Mouse (Mus musculus) ES-E14 (cell line): ENCODE results near the gene Ndufaf7. TPM values are rescaled to one million over a fixed set of nuclear protein-coding genes. Genes with fewer than 3 reads are reported as not detected.

Source experiments
- DNase-seq: peaks from one replicate; pipeline ENCODE4 v3.0.0-alpha.2; 2013; ENCODE audit warnings: low read depth, low spot score
- H3K27ac ChIP-seq: 2 replicates; pipeline ENCODE4 v1.5.1; 2012; ENCODE audit warnings: low read depth, mild to moderate bottlenecking, low read length, moderate library complexity, mixed read lengths; ENCODE audit not compliant: poor library complexity, insufficient read depth, severe bottlenecking
- H3K36me3 ChIP-seq: 2 replicates; pipeline ENCODE4 v1.6.1; 2012; ENCODE audit warnings: mild to moderate bottlenecking, low read length, moderate library complexity, mixed read lengths; ENCODE audit not compliant: control insufficient read depth, poor library complexity, insufficient read depth, severe bottlenecking
- H3K4me1 ChIP-seq, 2 experiments: fragments of 150-350 bp in 1 of 2; sonication (generic) in 1 of 2; 2 replicates each; pipeline ENCODE4 v1.6.1; 2012; ENCODE audit warnings: low read length in 2 of 2, mild to moderate bottlenecking in 1 of 2, mixed read lengths in 1 of 2; ENCODE audit not compliant: control insufficient read depth in 2 of 2, insufficient read depth in 2 of 2, poor library complexity in 1 of 2
- H3K4me3 ChIP-seq, 2 experiments: fragments of 150-350 bp in 1 of 2; sonication (generic) in 1 of 2; 2 replicates each; pipeline ENCODE4 v1.5.1; 2012; ENCODE audit warnings: low read length in 2 of 2, low read depth in 1 of 2, mild to moderate bottlenecking in 1 of 2, mixed read lengths in 1 of 2; ENCODE audit not compliant: insufficient read depth in 1 of 2, poor library complexity in 1 of 2, severe bottlenecking in 1 of 2
- H3K9ac ChIP-seq: 2 replicates; pipeline ENCODE4 v1.6.1; 2012; ENCODE audit warnings: low read depth, mild to moderate bottlenecking, low read length, mixed read lengths; ENCODE audit not compliant: poor library complexity, insufficient read depth, severe bottlenecking
- H3K9me3 ChIP-seq: fragments of 150-350 bp; sonication (generic); 2 replicates; pipeline ENCODE4 v1.6.1; 2012; ENCODE audit warnings: low read depth, mild to moderate bottlenecking, low read length; ENCODE audit not compliant: control insufficient read depth, insufficient read depth
- CHD2 ChIP-seq: IDR thresholded peaks from 2 replicates; pipeline ENCODE4 v1.6.1; 2014; ENCODE audit warnings: mild to moderate bottlenecking, low read depth, low read length, inconsistent platforms
- HCFC1 ChIP-seq: IDR thresholded peaks from 2 replicates; pipeline ENCODE4 v1.6.1; 2012; ENCODE audit warnings: low read length, inconsistent platforms, borderline replicate concordance; ENCODE audit not compliant: insufficient read depth
- MAFK ChIP-seq: IDR thresholded peaks from 2 replicates; pipeline ENCODE4 v1.6.1; 2014; ENCODE audit warnings: mild to moderate bottlenecking, low read depth, low read length, inconsistent platforms; ENCODE audit not compliant: insufficient read depth
- ZC3H11A ChIP-seq: IDR thresholded peaks from 2 replicates; pipeline ENCODE4 v1.6.1; 2012; ENCODE audit warnings: low read depth, mild to moderate bottlenecking, inconsistent platforms, low read length, borderline replicate concordance
- ZNF384 ChIP-seq: IDR thresholded peaks from 2 replicates; pipeline ENCODE4 v1.6.1; 2012; ENCODE audit warnings: low read depth, low read length, inconsistent platforms
- in situ Hi-C, 2 experiments: fragments of 600-800 bp; cut with MboI; formaldehyde crosslinking; loops; one replicate each; pipeline ENCODE4 v1.15.1; 2025; ENCODE audit warnings: low sequenced_read_pairs in 2 of 2, inconsistent platforms in 1 of 2; ENCODE audit not compliant: unreplicated experiment in 2 of 2
- total RNA-seq: library from RNA; depleted of rRNA; stranded (reverse); fragments of 300-350 nt; gene quantifications from 2 replicates; pipeline ENCODE4 v1.2.3, GENCODE M21; 2012

Gene Ndufaf7
- total RNA-seq, 1 experiment: 20.8 TPM

DNA sequence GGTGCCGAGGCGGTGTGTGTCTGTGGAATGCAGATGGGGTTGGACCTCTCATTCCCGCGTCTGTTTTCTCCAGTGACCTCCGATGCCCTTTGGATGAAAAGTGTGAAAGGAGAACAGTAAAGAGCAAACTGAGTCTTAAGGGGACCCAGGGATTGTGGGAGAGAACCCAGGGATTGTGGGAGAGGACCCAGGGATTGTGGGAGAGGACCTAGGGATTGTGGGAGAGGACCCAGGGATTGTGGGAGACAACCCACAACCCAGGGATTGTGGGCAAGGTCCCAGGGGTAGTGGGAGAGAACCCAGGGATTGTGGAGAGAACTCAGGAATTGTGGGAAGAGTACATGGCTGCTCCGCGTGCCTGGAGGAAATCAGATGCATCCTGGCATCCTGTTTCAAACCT lies 41.9 kb upstream of the Ndufaf7 start:
- H3K27ac ChIP-seq: no peak overlapping the region; the same call in 1 of the 2 replicates
- H3K9me3 ChIP-seq: no peaks in the 10 kb centered on the region
- TF ChIP-seq CHD2 (no peak), ZC3H11A (no peak), MAFK (no peak), ZNF384 (no peak), HCFC1 (no peak)
- H3K9ac ChIP-seq: peak overlapping the region; percentile 68; the same call in 1 of the 2 replicates
- in situ Hi-C loops: no loop called here
- 0 out of 2 replicates have a peak, but pooled peaks cover 3% of the 10 kb centered on the region for H3K36me3 ChIP-seq
- no peak for DNase-seq
- H3K4me3 ChIP-seq: peak overlapping the region; percentile 48 to 66
- H3K4me1 ChIP-seq: 0 out of 4 replicates have a peak, but pooled peaks cover 0 to 3% of the 10 kb centered on the region in 2 experiments

DNA sequence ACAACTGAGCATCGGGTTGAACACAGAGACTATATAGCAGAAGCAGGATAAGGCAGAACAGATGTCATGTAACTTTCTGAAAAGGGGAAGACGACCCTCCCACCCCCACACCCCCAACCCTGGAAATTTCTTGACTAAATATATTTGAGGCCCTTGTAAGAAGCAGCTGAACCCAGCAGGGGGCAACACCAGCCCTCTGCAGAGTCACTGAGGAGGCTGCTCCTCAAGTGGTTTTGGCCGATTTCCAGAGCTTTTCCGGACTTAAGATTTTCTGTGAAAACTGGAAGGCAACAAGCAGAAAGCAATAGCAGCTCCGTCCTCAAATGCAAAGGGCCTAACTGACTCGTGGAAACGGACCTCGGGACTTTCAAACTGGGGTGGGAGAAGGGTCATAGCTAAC lies 41.5 kb upstream of the Ndufaf7 start:
- 0 out of 4 replicates have a peak, but pooled peaks cover 0 to 3% of the 10 kb centered on the region in 2 experiments for H3K4me1 ChIP-seq
- H3K9me3 ChIP-seq: no peaks in the 10 kb centered on the region
- peak overlapping the region; percentile 48 to 66 for H3K4me3 ChIP-seq
- in situ Hi-C loops: no loop called here
- no peak for TF ChIP-seq HCFC1
- TF ChIP-seq ZNF384: no peak
- TF ChIP-seq MAFK: no peak
- no peak for TF ChIP-seq CHD2
- no peak for TF ChIP-seq ZC3H11A
- no peak for DNase-seq
- peak overlapping the region; percentile 68; the same call in 1 of the 2 replicates for H3K9ac ChIP-seq
- 0 out of 2 replicates have a peak, but pooled peaks cover 3% of the 10 kb centered on the region for H3K36me3 ChIP-seq
- H3K27ac ChIP-seq: peak overlapping the region; percentile 7; the same call in 1 of the 2 replicates

DNA sequence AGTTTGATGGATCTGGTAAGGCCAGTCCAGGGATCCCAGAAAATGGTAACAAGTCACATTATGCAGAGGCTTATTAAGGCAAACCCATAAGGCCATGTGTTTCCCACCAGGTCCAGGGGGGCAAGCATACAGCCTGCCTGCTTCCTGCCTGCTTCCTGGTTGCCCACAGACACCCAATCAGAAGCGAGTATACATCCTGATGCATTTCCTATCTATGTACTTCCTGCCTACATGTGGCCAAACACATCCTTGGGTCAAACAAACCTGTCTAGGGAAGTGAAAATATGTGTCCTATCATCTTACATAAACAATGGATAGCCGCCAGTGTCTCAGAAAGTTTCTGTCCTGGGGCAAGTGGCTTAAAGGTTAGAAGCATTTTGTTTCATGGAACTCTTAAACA lies 33.8 kb upstream of the Ndufaf7 start:
- DNase-seq: no peak
- in situ Hi-C loops: no loop called here
- no peak for TF ChIP-seq ZNF384
- no peaks in the 10 kb centered on the region for H3K4me1 ChIP-seq
- no peaks in the 10 kb centered on the region for H3K9me3 ChIP-seq
- no peak overlapping the region for H3K27ac ChIP-seq
- no peak overlapping the region for H3K9ac ChIP-seq
- H3K4me3 ChIP-seq: no peak overlapping the region
- no peaks in the 10 kb centered on the region for H3K36me3 ChIP-seq

DNA sequence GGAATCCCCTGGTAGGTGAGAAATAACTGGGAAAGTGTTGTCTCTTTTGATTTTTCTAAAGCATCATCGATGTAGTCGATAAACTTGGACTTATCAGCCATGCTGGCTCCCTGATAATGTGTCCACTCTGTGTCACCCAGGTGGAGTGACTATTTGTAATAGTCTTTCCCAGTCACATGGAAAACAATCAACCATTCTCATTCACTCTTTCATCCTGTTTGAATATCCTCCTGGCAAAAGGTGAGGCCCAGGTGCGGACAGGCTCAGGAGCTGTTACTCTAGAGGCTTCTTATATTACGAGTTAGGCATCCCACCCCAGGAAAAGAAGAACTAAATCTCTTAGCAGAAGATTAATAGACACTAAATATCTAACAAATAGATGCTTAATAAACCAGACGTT lies 30.0 kb upstream of the Ndufaf7 start, which contains the start of gene Sult6b1:
Gene Sult6b1 (minus strand): TSS at position 101 of the 400 bp plus-strand sequence.
- TF ChIP-seq ZC3H11A: no peak
- no peak for TF ChIP-seq ZNF384
- TF ChIP-seq CHD2: no peak
- TF ChIP-seq MAFK: no peak
- no peak for TF ChIP-seq HCFC1
- Histone ChIP-seq H3K4me3 (no peak within 1 kb of the TSS), H3K36me3 (no peaks in the 10 kb centered on the region), H3K9ac (no peak within 1 kb of the TSS), H3K27ac (no peak within 1 kb of the TSS), H3K9me3 (no peaks in the 10 kb centered on the region), H3K4me1 (no peaks in the 10 kb centered on the region)
- in situ Hi-C loops: no loop called here
- no peak for DNase-seq

DNA sequence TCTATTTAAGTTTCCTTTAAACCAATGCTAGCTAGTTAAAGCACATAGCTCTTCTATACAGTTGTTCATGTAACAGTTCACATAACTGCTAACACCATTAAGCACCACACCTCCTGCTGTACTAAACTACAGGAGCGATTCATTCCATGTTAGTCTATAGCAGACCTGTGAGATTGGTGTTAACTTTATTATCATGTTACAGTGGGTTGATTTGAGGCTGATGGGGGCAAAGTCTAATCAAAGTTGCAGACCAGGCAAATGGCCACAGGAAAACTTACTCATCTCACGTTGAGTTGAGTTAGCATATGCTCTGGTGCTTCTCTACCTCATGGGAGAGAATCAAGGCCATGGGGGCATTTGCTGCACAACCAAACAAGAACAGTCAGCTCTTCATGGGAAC lies 27.6 kb upstream of the Ndufaf7 start:
- Histone ChIP-seq H3K36me3 (no peaks in the 10 kb centered on the region), H3K4me3 (no peak overlapping the region), H3K27ac (no peak overlapping the region), H3K9me3 (no peaks in the 10 kb centered on the region), H3K9ac (no peak overlapping the region), H3K4me1 (no peaks in the 10 kb centered on the region)
- no peak for TF ChIP-seq ZC3H11A
- no peak for TF ChIP-seq CHD2
- no peak for TF ChIP-seq ZNF384
- TF ChIP-seq HCFC1: no peak
- TF ChIP-seq MAFK: no peak
- in situ Hi-C loops: no loop called here
- no peak for DNase-seq
